Mouse (Mus musculus) cortical plate, adult 2 months (tissue): ENCODE measurements around the gene Tmem44. TPM values are rescaled to one million over a fixed set of nuclear protein-coding genes. Genes with fewer than 3 reads are reported as not detected.

ENCODE experiments used
- H3K27ac ChIP-seq: fragments of 200-500 bp; 2 replicates; pipeline ENCODE4 v1.5.1; 2012; ENCODE audit warnings: low read length, control low read depth, inconsistent platforms; ENCODE audit not compliant: insufficient read depth
- H3K4me1 ChIP-seq: fragments of 200-500 bp; 2 replicates; pipeline ENCODE4 v1.6.1; 2011; ENCODE audit warnings: low read length; ENCODE audit not compliant: control insufficient read depth, insufficient read depth
- H3K4me3 ChIP-seq: fragments of 200-500 bp; 2 replicates; pipeline ENCODE4 v1.5.1; 2011; ENCODE audit warnings: mild to moderate bottlenecking, low read length, control low read depth; ENCODE audit not compliant: insufficient read depth
- CTCF ChIP-seq: fragments of 200-500 bp; IDR thresholded peaks from 2 replicates; pipeline ENCODE4 v1.5.1; 2011; ENCODE audit warnings: mild to moderate bottlenecking, control low read depth, low read length; ENCODE audit not compliant: insufficient read depth; ENCODE audit errors: extremely low read depth
- POLR2A ChIP-seq: fragments of 200-500 bp; IDR thresholded peaks from 2 replicates; pipeline ENCODE4 v1.6.1; 2011; ENCODE audit warnings: mild to moderate bottlenecking, low read length, control low read depth; ENCODE audit not compliant: insufficient read depth; ENCODE audit errors: extremely low read depth
- polyA plus RNA-seq: library from polyadenylated mRNA; depleted of rRNA; stranded (reverse); fragments of >200 nt; gene quantifications from 2 replicates; pipeline ENCODE4 v1.2.3, GENCODE M21; 2012

The Tmem44 gene
- polyA plus RNA-seq, 1 experiment: 92.0 TPM

DNA sequence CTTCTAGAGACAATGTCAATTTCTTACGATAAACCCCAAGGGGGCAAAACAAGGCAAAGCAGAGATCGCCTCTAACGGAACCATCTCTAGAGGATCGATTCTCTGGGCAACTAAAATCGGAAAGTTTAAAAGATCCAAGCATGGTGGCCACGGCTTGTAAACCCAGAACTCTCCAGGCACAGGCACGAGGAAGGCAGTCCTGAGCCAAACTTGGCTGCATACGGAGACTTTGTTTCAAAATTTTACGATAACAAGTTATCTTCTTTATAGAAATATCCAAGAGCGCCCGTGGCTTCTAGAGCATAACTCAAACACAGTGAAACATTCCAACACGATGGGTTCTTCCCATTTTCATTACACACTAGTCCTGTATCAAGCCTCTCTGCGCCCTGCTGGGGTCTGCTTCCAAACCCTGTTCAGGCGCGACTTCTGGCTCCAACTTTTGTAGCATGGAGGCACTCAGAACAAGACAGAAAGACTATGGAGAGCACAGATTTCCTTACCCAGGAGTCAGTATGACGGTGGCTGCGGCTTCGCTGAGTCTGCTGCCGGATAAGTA lies 36.4 kb upstream of the Tmem44 start:
- TF ChIP-seq POLR2A (no peak), CTCF (no peak)
- no peaks in the 10 kb centered on the region; the same call in 1 of the 2 replicates for H3K4me1 ChIP-seq
- H3K4me3 ChIP-seq: peak overlapping the region; percentile 73
- H3K27ac ChIP-seq: no peak overlapping the region

DNA sequence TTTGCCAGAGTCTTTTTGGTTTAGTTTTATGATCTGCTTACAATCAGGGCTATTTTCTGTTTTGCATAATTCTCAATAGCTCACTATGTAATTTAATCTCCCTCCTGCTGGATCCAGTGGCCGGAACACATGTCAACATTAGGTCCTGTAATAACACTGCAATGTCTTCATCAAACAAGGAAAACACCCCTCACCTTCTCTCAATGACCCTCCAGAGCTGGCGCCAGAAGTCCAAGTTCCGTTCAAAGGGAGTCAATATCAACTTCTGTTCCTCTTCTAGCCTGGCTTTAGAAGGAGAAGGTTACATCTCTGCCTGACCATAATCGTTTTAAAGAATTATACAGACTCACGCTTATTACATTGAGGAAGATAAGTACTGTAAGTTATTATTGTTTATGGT lies 30.1 kb upstream of the Tmem44 start:
- Histone ChIP-seq H3K27ac (no peak overlapping the region), H3K4me1 (no peaks in the 10 kb centered on the region), H3K4me3 (no peak overlapping the region)
- TF ChIP-seq POLR2A (no peak), CTCF (no peak)

DNA sequence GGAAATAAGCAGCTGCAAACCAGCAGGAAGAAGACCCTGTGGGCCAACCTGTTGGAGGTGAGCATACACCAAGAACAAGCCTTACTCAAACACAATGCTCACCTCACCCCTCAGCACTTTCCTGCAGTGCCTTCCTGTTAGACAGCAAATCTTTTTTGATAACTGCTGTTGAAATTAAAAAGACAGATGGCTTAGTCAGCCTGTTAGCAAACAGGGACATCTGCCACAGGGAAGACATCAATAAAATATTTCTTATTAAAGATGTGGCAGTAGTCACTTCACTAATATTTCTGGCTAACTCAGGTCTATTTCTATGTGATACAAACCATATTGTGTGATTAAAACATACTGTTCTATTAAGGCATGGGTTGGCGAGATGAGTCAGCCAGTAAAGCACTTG lies 25.8 kb upstream of the Tmem44 start:
- no peak overlapping the region for H3K27ac ChIP-seq
- no peak overlapping the region for H3K4me3 ChIP-seq
- no peaks in the 10 kb centered on the region for H3K4me1 ChIP-seq
- no peak for TF ChIP-seq POLR2A

DNA sequence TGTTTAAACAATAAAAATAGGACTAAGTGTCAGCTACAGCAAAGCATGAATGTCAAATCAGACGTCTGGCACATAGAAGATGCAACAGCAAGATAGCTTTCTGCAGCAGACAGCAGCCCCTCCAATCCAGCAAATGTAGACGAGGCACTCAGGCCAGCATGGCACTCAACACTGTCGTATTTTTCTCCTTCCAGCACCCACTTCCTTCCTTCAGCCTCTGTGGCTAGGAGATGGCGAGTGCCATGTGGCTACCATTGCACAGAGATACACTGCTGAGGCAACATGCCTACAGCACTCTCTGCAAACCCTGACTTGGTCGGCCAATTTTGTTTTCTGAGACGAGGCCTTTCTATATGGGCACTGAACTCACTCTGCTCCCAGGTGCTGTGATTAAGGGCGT lies 25.2 kb upstream of the Tmem44 start:
- TF ChIP-seq CTCF (no peak), POLR2A (no peak)
- Histone ChIP-seq H3K4me3 (no peak overlapping the region), H3K4me1 (no peaks in the 10 kb centered on the region), H3K27ac (no peak overlapping the region)

- Histone ChIP-seq H3K4me1 (no peaks in the 10 kb centered on the region), H3K27ac (no peak overlapping the region), H3K4me3 (no peak overlapping the region)
- TF ChIP-seq POLR2A (no peak), CTCF (no peak)
Measured at GRCm38 (mm10) chr16:30572239-30572638, 21.6 kb upstream of the Tmem44 start.

- TF ChIP-seq POLR2A (no peak), CTCF (no peak)
- H3K4me3 ChIP-seq: no peak overlapping the region
- no peak overlapping the region for H3K27ac ChIP-seq
- H3K4me1 ChIP-seq: no peaks in the 10 kb centered on the region
Measured at GRCm38 (mm10) chr16:30571378-30571777, 20.7 kb upstream of the Tmem44 start.

DNA sequence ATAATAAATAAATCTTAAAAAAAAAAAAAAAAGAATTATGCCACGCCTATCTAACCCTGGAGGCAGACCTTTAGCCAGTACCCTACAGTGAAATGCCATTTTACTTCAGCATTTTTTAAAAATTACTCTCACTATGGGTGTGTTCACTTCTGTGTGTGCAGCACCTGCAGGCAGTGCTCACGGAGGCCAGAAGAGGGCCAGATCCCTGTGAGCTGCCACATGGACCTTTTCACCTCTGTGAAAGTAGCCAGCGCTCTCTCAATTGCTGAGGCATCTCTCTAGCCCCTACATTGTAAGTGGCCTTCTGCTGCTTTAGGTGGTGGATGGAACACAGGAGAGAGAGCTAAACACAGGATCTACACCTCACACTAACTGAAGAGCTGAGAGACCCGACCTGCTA lies 19.5 kb upstream of the Tmem44 start:
- Histone ChIP-seq H3K4me1 (no peaks in the 10 kb centered on the region), H3K4me3 (no peak overlapping the region), H3K27ac (no peak overlapping the region)
- TF ChIP-seq CTCF (no peak), POLR2A (no peak)

GRCm38 (mm10) chr16:30565631-30566030 lies 15.0 kb upstream of the Tmem44 start:
- no peaks in the 10 kb centered on the region for H3K4me1 ChIP-seq
- no peak overlapping the region for H3K27ac ChIP-seq
- H3K4me3 ChIP-seq: no peak overlapping the region
- no peak for TF ChIP-seq POLR2A
- no peak for TF ChIP-seq CTCF

- Histone ChIP-seq H3K4me3 (no peak overlapping the region), H3K4me1 (no peaks in the 10 kb centered on the region), H3K27ac (no peak overlapping the region)
- TF ChIP-seq POLR2A (no peak), CTCF (no peak)
Measured at GRCm38 (mm10) chr16:30560601-30561000, 10.0 kb upstream of the Tmem44 start.

DNA sequence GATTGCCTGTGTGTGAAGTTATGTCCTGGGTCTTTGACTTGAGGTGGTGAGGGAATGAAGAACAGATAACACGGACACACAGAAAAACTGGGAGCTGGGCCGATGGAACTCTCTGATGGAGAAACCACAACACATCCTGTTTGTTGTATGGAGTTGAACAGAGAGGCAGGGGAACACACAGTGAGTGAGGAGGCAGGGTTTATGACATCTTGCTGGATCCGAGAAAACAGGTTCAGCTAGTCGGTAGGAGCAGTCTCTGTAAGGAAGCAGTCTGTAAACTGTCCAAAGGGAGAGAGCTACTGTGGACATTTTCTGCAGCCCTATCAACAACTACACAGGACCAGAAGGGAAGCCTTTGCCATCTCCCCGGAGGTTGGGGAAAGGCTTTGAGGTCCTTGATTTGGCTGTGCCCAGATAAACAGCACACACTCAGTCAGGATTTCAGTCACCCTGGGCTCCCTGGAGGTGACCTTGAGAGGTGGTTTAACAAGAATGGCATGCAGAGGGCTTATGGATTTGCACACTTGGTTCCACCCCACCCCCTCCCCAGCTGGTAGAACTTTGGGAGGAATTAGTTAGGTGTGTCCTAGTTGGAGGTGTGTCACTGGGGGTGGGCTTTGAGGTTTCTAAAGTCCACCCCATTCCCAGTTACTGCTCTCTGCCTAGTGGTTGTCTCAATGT lies 8.8 kb upstream of the Tmem44 start:
- H3K4me1 ChIP-seq: no peaks in the 10 kb centered on the region
- TF ChIP-seq POLR2A: no peak
- no peak for TF ChIP-seq CTCF
- H3K4me3 ChIP-seq: no peak overlapping the region
- H3K27ac ChIP-seq: no peak overlapping the region

DNA sequence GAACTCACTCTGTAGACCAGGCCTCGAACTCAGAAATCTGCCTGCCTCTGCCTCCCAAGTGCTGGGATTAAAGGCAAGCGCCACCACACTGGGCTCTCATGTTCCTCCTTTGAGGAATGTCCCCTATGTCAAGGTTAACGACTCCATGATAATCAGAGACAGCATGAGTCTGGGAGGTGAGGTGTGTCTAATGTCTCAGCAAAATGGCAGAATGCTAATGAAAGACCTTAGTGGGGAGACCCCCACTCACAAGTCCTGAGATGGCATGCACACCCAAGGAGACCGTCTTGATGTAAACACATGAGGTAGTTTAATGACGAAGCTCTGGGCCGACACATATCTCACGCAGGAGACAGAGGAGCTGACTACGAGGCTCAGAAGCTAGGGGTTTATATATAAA lies 3.5 kb upstream of the Tmem44 start:
- TF ChIP-seq POLR2A (no peak), CTCF (no peak)
- Histone ChIP-seq H3K4me3 (no peak overlapping the region), H3K27ac (no peak overlapping the region), H3K4me1 (no peaks in the 10 kb centered on the region)
